Mouse (Mus musculus) urinary bladder, postnatal 36 days (tissue): ENCODE results near the gene Gm3278.
"Not testable (repeated sequence)": the region's sequence is repeated elsewhere in the genome, so short reads cannot be mapped to it uniquely, and the experiment has no call there.

ENCODE experiments used
- DNase-seq, 2 experiments: peaks; one replicate each; pipeline ENCODE4 v3.0.0; 2022; ENCODE audit warnings: low spot score in 2 of 2, mixed read lengths in 1 of 2

Gm3278 gene

GRCm38 (mm10) chr14:4892116-4892515, at the start of gene Gm3278:
TSS of gene Gm3278 (plus strand) at chr14:4892416.
- DNase-seq: not testable (repeated sequence)

GRCm38 (mm10) chr14:4855299-4855980, 36.8 kb upstream of the Gm3278 start, which contains the start of gene Gm3264:
TSS of gene Gm3264 (plus strand) at chr14:4855576.
- DNase-seq: peak in 1 of 2 experiments; percentile 15
